Mouse (Mus musculus) heart, embryonic 13.5 days (tissue): ENCODE results near the gene Atp1a4. TPM values are rescaled to one million over a fixed set of nuclear protein-coding genes. Genes with fewer than 3 reads are reported as not detected.
A peak's percentile ranks its signal among the peaks of the same experiment; 100 is the strongest.

Source experiments
- ATAC-seq: fragments of 200-750 bp; cut with Nextera tagmentation; 2 replicates; pipeline ENCODE4 v1.8.0; 2017; ENCODE audit warnings: moderate TSS enrichment; ENCODE audit not compliant: insufficient number of reproducible peaks, low FRiP score, low TSS enrichment; ENCODE audit errors: extremely low read depth
- H3K27ac ChIP-seq: fragments of 300-500 bp; sonication (generic); replicated peaks from 2 replicates; pipeline ENCODE4 v1.5.1; 2015; ENCODE audit warnings: moderate library complexity, mild to moderate bottlenecking, inconsistent platforms
- H3K27me3 ChIP-seq: fragments of 300-500 bp; sonication (generic); replicated peaks from 2 replicates; pipeline ENCODE4 v1.6.1; 2015; ENCODE audit warnings: mild to moderate bottlenecking, inconsistent platforms
- H3K36me3 ChIP-seq: fragments of 300-500 bp; sonication (generic); 2 replicates; pipeline ENCODE4 v1.6.1; 2015; ENCODE audit warnings: mild to moderate bottlenecking, inconsistent platforms
- H3K4me1 ChIP-seq: fragments of 300-500 bp; sonication (generic); 2 replicates; pipeline ENCODE4 v1.6.1; 2015; ENCODE audit warnings: inconsistent platforms
- H3K4me2 ChIP-seq: fragments of 300-500 bp; sonication (generic); 2 replicates; pipeline ENCODE4 v1.6.1; 2015; ENCODE audit warnings: inconsistent platforms, mild to moderate bottlenecking, moderate library complexity
- H3K4me3 ChIP-seq: fragments of 300-500 bp; sonication (generic); 2 replicates; pipeline ENCODE4 v1.5.1; 2015; ENCODE audit warnings: moderate library complexity, mild to moderate bottlenecking, inconsistent platforms
- H3K9ac ChIP-seq: fragments of 300-500 bp; sonication (generic); 2 replicates; pipeline ENCODE4 v1.6.1; 2015; ENCODE audit warnings: inconsistent platforms, mild to moderate bottlenecking, moderate library complexity
- H3K9me3 ChIP-seq: fragments of 300-500 bp; sonication (generic); 2 replicates; pipeline ENCODE4 v1.6.1; 2016; ENCODE audit warnings: inconsistent platforms
- WGBS: fragments of 180-500 bp; shearing (Covaris S2); methylation state at CpG from one replicate; pipeline ENCODE4 v1.1.7; 2015; ENCODE audit warnings: mixed read lengths; 5-methylcytosine and 5-hydroxymethylcytosine counted together
- polyA plus RNA-seq: library from polyadenylated mRNA; unstranded; fragments of >200 nt; fragmentation: Nextera tagmentation; extraction: Ambion mirVana; gene quantifications from 2 replicates; pipeline ENCODE4 v1.2.1, GENCODE M21; 2015

The Atp1a4 gene
- polyA plus RNA-seq, 1 experiment from 2014 or later, result 0.21 TPM

GRCm38 (mm10) chr1:172203566-172203965 lies 54.6 kb downstream of the Atp1a4 start:
- WGBS, result 11% methylated on average over 4 of the region's 4 CpGs
- H3K9ac ChIP-seq, result peak overlapping the region; percentile 97
- H3K27me3 ChIP-seq, result no peaks in the 10 kb centered on the region
- peaks cover 47% of the 10 kb centered on the region for H3K36me3 ChIP-seq
- no peaks in the 10 kb centered on the region for H3K9me3 ChIP-seq
- peak overlapping the region; percentile 95 for H3K27ac ChIP-seq
- ATAC-seq, result no peak
- peak overlapping the region; percentile 86 for H3K4me2 ChIP-seq
- H3K4me3 ChIP-seq, result peak overlapping the region; percentile 84
- peaks cover 69% of the 10 kb centered on the region for H3K4me1 ChIP-seq

GRCm38 (mm10) chr1:172202894-172203522 lies 55.2 kb downstream of the Atp1a4 start:
- Histone ChIP-seq H3K4me1 (peaks cover 69% of the 10 kb centered on the region), H3K9ac (peak overlapping the region; percentile 97), H3K27ac (peak overlapping the region; percentile 95), H3K4me3 (peak overlapping the region; percentile 15; the same call in 1 of the 2 replicates), H3K36me3 (peaks cover 53% of the 10 kb centered on the region), H3K9me3 (no peaks in the 10 kb centered on the region), H3K27me3 (no peaks in the 10 kb centered on the region), H3K4me2 (peak overlapping the region; percentile 86)
- no peak for ATAC-seq
- 24% methylated on average over 2 of the region's 2 CpGs for WGBS

DNA sequence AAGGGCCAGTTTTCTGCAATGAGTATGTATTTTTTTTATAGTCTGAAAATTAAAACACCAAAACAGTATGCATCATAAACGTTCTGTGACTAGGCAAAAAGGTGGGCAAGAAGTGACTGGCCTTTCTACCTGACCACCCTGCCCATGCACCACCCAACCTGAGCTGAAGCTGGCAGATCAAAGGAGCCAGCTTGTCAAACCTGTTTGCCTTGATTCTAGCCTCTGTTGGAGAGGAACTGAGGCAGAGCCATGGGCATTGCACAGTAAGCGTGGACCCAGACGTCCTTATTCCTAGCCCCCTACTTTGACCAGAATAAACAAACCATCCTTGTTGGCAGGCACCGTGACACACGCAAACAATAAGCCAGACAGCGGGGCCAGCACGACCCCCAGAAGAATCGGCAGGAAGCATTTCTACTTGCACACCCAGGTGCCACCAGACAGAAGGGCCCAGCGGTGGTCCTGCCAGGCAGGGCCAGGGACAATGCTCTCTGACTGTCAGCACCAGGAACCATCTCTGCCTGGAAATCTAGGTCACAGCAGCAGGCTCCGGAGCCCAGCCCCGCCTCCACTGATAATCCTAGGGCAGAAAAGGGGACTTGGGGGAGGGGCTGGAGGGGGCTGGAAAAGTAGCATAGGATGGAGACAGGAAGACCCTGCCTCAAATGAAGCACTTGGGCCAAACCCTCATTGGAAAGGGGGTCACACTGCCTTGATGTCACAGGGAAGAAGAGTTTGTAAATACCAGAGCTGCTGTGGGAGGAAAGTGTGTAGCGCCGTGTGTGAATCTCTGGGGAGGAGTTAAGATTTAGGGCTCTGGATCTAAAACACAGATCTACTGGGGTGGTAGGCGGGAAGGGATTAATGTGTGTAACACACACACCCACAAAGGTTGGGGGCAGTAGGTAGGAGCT lies 56.0 kb downstream of the Atp1a4 start:
- peak overlapping the region; percentile 95 for H3K27ac ChIP-seq
- peaks cover 63% of the 10 kb centered on the region for H3K4me1 ChIP-seq
- peak overlapping the region; percentile 97 for H3K9ac ChIP-seq
- no peak for ATAC-seq
- H3K4me3 ChIP-seq, result peak overlapping the region; percentile 0; the same call in 1 of the 2 replicates
- H3K9me3 ChIP-seq, result no peaks in the 10 kb centered on the region
- 18% methylated on average over 14 of the region's 14 CpGs for WGBS
- no peaks in the 10 kb centered on the region for H3K27me3 ChIP-seq
- H3K36me3 ChIP-seq, result peaks cover 60% of the 10 kb centered on the region
- H3K4me2 ChIP-seq, result peak overlapping the region; percentile 86

DNA sequence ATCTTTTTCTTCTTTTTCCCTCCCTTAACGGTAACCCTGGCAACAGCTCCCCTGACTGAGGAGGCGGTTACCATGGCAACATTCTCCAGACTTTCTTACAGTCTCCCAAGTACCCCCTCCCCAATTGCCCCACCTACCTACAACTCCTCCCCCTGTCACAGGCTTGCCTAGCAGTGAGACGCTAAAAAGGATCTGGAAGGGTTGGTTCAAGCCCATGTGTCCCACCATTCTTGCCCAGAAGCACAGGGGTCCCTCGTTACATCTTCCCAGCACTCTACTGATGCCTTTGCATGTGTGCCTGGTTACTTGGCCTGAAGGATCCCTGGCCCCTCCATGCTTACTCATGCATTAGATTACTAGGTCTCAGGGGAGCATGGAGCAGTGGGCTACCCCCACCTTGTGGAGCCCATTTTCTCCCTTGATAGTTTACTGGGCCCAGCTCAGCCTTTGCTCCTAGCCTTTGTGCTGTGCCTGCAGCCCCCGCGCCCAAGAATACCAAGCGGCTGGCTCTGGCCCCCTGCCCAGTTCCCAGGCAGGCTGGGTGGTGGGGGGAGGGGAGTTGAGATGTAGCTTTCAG lies 57.3 kb downstream of the Atp1a4 start:
- peak overlapping the region; percentile 95 for H3K27ac ChIP-seq
- H3K4me2 ChIP-seq, result peak overlapping the region; percentile 86
- H3K27me3 ChIP-seq, result no peaks in the 10 kb centered on the region
- WGBS, result 42% methylated on average over 7 of the region's 7 CpGs
- no peak for ATAC-seq
- H3K4me1 ChIP-seq, result peaks cover 55% of the 10 kb centered on the region
- peak overlapping the region; percentile 75 for H3K9ac ChIP-seq
- H3K9me3 ChIP-seq, result no peaks in the 10 kb centered on the region
- H3K36me3 ChIP-seq, result peaks cover 73% of the 10 kb centered on the region
- no peak overlapping the region for H3K4me3 ChIP-seq

- WGBS, result 88% methylated on average over 5 of the region's 5 CpGs
- no peak for ATAC-seq
- Histone ChIP-seq H3K9me3 (no peaks in the 10 kb centered on the region), H3K4me3 (no peak overlapping the region), H3K27ac (peak overlapping the region; percentile 95; the same call in 1 of the 2 replicates), H3K4me1 (peaks cover 47% of the 10 kb centered on the region), H3K4me2 (no peak overlapping the region), H3K27me3 (no peaks in the 10 kb centered on the region), H3K36me3 (peaks cover 81% of the 10 kb centered on the region), H3K9ac (no peak overlapping the region)
Observed at GRCm38 (mm10) chr1:172200161-172200560, 58.1 kb downstream of the Atp1a4 start.

GRCm38 (mm10) chr1:172198996-172199395 lies 59.2 kb downstream of the Atp1a4 start:
- no peak for ATAC-seq
- peaks cover 89% of the 10 kb centered on the region for H3K36me3 ChIP-seq
- H3K9me3 ChIP-seq, result no peaks in the 10 kb centered on the region
- H3K27ac ChIP-seq, result no peak overlapping the region
- no peak overlapping the region for H3K9ac ChIP-seq
- H3K4me3 ChIP-seq, result no peak overlapping the region
- H3K4me1 ChIP-seq, result peaks cover 44% of the 10 kb centered on the region
- H3K4me2 ChIP-seq, result no peak overlapping the region
- WGBS, result 81% methylated on average over 4 of the region's 4 CpGs
- H3K27me3 ChIP-seq, result no peaks in the 10 kb centered on the region

GRCm38 (mm10) chr1:172198316-172198715 lies 59.9 kb downstream of the Atp1a4 start:
- Histone ChIP-seq H3K36me3 (peaks cover 91% of the 10 kb centered on the region), H3K4me3 (no peak overlapping the region), H3K4me1 (peaks cover 37% of the 10 kb centered on the region), H3K27ac (no peak overlapping the region), H3K9ac (no peak overlapping the region), H3K9me3 (no peaks in the 10 kb centered on the region), H3K4me2 (no peak overlapping the region), H3K27me3 (no peaks in the 10 kb centered on the region)
- no peak for ATAC-seq
- 84% methylated on average over 8 of the region's 8 CpGs for WGBS

- H3K9me3 ChIP-seq, result no peaks in the 10 kb centered on the region
- H3K9ac ChIP-seq, result no peak overlapping the region
- H3K27ac ChIP-seq, result 0 out of 2 replicates have a peak overlapping the region, but pooled peaks have one; percentile 20
- no peak overlapping the region for H3K4me2 ChIP-seq
- ATAC-seq, result no peak
- H3K36me3 ChIP-seq, result peaks cover 92% of the 10 kb centered on the region
- peaks cover 32% of the 10 kb centered on the region for H3K4me1 ChIP-seq
- WGBS, result 64% methylated on average over 5 of the region's 5 CpGs
- H3K4me3 ChIP-seq, result no peak overlapping the region
- no peaks in the 10 kb centered on the region for H3K27me3 ChIP-seq
Observed at GRCm38 (mm10) chr1:172197851-172198250, 60.4 kb downstream of the Atp1a4 start.

DNA sequence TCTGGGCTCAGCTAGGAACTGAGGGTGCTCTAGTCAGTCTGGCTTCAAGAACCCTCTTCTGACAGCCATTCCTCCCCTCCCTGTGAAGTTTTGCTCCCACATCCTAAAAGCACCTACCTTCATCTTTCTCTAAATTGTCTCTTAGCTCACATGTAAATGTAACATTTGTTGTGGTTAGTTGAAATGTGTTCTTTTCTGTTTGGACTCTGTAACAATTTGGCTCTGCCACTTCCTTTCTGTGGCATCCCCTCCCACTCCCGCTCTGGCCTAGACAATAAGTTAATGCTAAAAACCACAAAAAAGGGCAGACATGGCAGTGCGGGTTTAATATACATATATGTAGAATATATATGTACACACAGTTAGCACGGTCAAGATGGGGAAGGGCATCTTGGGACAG lies 61.1 kb downstream of the Atp1a4 start:
- peaks cover 25% of the 10 kb centered on the region for H3K4me1 ChIP-seq
- no peak for ATAC-seq
- no peak overlapping the region for H3K9ac ChIP-seq
- H3K9me3 ChIP-seq, result no peaks in the 10 kb centered on the region
- H3K27me3 ChIP-seq, result no peaks in the 10 kb centered on the region
- H3K36me3 ChIP-seq, result peaks cover 95% of the 10 kb centered on the region
- H3K4me2 ChIP-seq, result no peak overlapping the region
- H3K27ac ChIP-seq, result no peak overlapping the region
- H3K4me3 ChIP-seq, result no peak overlapping the region
- 75% methylated on average over 3 of the region's 3 CpGs for WGBS

GRCm38 (mm10) chr1:172194435-172194834 lies 63.8 kb downstream of the Atp1a4 start:
- Histone ChIP-seq H3K4me3 (no peak overlapping the region), H3K9ac (0 out of 2 replicates have a peak overlapping the region, but pooled peaks have one; percentile 25), H3K27me3 (no peaks in the 10 kb centered on the region), H3K4me2 (no peak overlapping the region), H3K36me3 (peaks cover 96% of the 10 kb centered on the region), H3K27ac (peak overlapping the region; percentile 21; the same call in 1 of the 2 replicates), H3K9me3 (no peaks in the 10 kb centered on the region), H3K4me1 (peaks cover 9% of the 10 kb centered on the region)
- ATAC-seq, result no peak
- 68% methylated on average over 8 of the region's 8 CpGs for WGBS

DNA sequence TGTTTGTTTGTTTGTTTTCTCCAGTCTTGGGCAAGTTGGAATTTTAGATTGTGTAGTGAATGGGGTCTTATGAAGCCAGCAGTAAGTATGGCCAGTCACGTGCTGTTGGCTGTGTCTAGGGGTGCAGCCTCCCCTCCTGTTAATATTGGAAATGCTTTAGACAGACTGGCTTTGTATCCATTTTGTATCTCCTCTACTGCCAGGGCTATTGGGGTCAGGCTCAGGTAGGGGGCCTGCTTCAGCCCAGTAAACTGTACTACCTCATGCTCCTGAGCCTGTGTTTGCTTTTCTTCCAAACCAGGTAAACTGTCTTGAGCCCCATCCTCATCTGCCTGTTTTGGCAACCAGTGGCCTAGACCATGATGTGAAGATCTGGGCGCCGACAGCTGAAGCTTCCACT lies 66.0 kb downstream of the Atp1a4 start:
- H3K9ac ChIP-seq, result no peak overlapping the region
- H3K9me3 ChIP-seq, result no peaks in the 10 kb centered on the region
- ATAC-seq, result no peak
- no peak overlapping the region for H3K27ac ChIP-seq
- peaks cover 8% of the 10 kb centered on the region for H3K4me1 ChIP-seq
- peaks cover 96% of the 10 kb centered on the region for H3K36me3 ChIP-seq
- 94% methylated on average over 3 of the region's 3 CpGs for WGBS
- H3K4me3 ChIP-seq, result no peak overlapping the region
- H3K27me3 ChIP-seq, result no peaks in the 10 kb centered on the region
- no peak overlapping the region for H3K4me2 ChIP-seq
